Mouse (Mus musculus) heart, embryonic 15.5 days (tissue): Measurements from ENCODE around the gene Slc34a2. TPM values are rescaled to one million over a fixed set of nuclear protein-coding genes. Genes with fewer than 3 reads are reported as not detected.

Experiments used
- ATAC-seq: fragments of 200-750 bp; cut with Nextera tagmentation; replicated peaks from 2 replicates; pipeline ENCODE4 v1.8.0; 2017; ENCODE audit warnings: low read depth, moderate TSS enrichment; ENCODE audit not compliant: insufficient number of reproducible peaks, insufficient read depth, low FRiP score
- H3K27ac ChIP-seq: fragments of 300-500 bp; sonication (generic); 2 replicates; pipeline ENCODE4 v1.5.1; 2015; ENCODE audit warnings: mild to moderate bottlenecking, inconsistent platforms
- H3K27me3 ChIP-seq: fragments of 300-500 bp; sonication (generic); 2 replicates; pipeline ENCODE4 v1.6.1; 2015; ENCODE audit warnings: inconsistent platforms
- H3K36me3 ChIP-seq: fragments of 300-500 bp; sonication (generic); 2 replicates; pipeline ENCODE4 v1.6.1; 2015; ENCODE audit warnings: mild to moderate bottlenecking, inconsistent platforms
- H3K4me1 ChIP-seq: fragments of 300-500 bp; sonication (generic); replicated peaks from 2 replicates; pipeline ENCODE4 v1.6.1; 2015; ENCODE audit warnings: inconsistent platforms
- H3K4me2 ChIP-seq: fragments of 300-500 bp; sonication (generic); 2 replicates; pipeline ENCODE4 v1.6.1; 2015; ENCODE audit warnings: inconsistent platforms, mild to moderate bottlenecking, moderate library complexity
- H3K4me3 ChIP-seq: fragments of 300-500 bp; sonication (generic); 2 replicates; pipeline ENCODE4 v1.5.1; 2015; ENCODE audit warnings: mild to moderate bottlenecking, inconsistent platforms
- H3K9ac ChIP-seq: fragments of 300-500 bp; sonication (generic); 2 replicates; pipeline ENCODE4 v1.6.1; 2015; ENCODE audit warnings: mild to moderate bottlenecking, inconsistent platforms
- H3K9me3 ChIP-seq: fragments of 300-500 bp; sonication (generic); replicated peaks from 2 replicates; pipeline ENCODE4 v1.6.1; 2016; ENCODE audit warnings: inconsistent platforms
- WGBS: fragments of 180-500 bp; shearing (Covaris S2); methylation state at CpG from one replicate; pipeline ENCODE4 v1.1.7; 2015; ENCODE audit warnings: mixed read lengths; 5-methylcytosine and 5-hydroxymethylcytosine counted together
- polyA plus RNA-seq: library from polyadenylated mRNA; unstranded; fragments of >200 nt; fragmentation: Nextera tagmentation; extraction: Ambion mirVana; gene quantifications from 2 replicates; pipeline ENCODE4 v1.2.1, GENCODE M21; 2015

Slc34a2 gene
- polyA plus RNA-seq, 1 experiment from 2014 or later = 0.29 TPM

GRCm38 (mm10) chr5:53002599-53003203, 35.2 kb upstream of the Slc34a2 start:
- Histone ChIP-seq H3K4me2 (no peak overlapping the region), H3K27ac (no peak overlapping the region), H3K9ac (no peak overlapping the region), H3K9me3 (no peaks in the 10 kb centered on the region; the same call in 1 of the 2 replicates), H3K27me3 (no peaks in the 10 kb centered on the region), H3K4me3 (no peak overlapping the region), H3K36me3 (no peaks in the 10 kb centered on the region), H3K4me1 (no peaks in the 10 kb centered on the region)
- 74% methylated on average over 8 of the region's 8 CpGs for WGBS
- no peak for ATAC-seq

- H3K27me3 ChIP-seq = no peaks in the 10 kb centered on the region
- no peak for ATAC-seq
- H3K9me3 ChIP-seq = no peaks in the 10 kb centered on the region; the same call in 1 of the 2 replicates
- no peak overlapping the region for H3K4me3 ChIP-seq
- no peak overlapping the region for H3K4me2 ChIP-seq
- no peak overlapping the region for H3K9ac ChIP-seq
- no peaks in the 10 kb centered on the region for H3K36me3 ChIP-seq
- H3K4me1 ChIP-seq = no peaks in the 10 kb centered on the region
- 85% methylated on average over 4 of the region's 4 CpGs for WGBS
- H3K27ac ChIP-seq = no peak overlapping the region
Observed at GRCm38 (mm10) chr5:53003495-53003894, 34.4 kb upstream of the Slc34a2 start.

- 82% methylated on average over 3 of the region's 3 CpGs for WGBS
Observed at GRCm38 (mm10) chr5:53003981-53004380, 33.9 kb upstream of the Slc34a2 start.

GRCm38 (mm10) chr5:53009027-53009769, 28.7 kb upstream of the Slc34a2 start:
- H3K9me3 ChIP-seq = no peaks in the 10 kb centered on the region; the same call in 1 of the 2 replicates
- H3K4me1 ChIP-seq = no peaks in the 10 kb centered on the region
- H3K27me3 ChIP-seq = no peaks in the 10 kb centered on the region
- H3K4me2 ChIP-seq = no peak overlapping the region
- H3K9ac ChIP-seq = no peak overlapping the region
- H3K36me3 ChIP-seq = no peaks in the 10 kb centered on the region
- H3K4me3 ChIP-seq = no peak overlapping the region
- ATAC-seq = no peak
- WGBS = 54% methylated on average over 8 of the region's 8 CpGs
- H3K27ac ChIP-seq = no peak overlapping the region

More at GRCm38 (mm10) chr5:53003981-53004380, 33.9 kb upstream of the Slc34a2 start:
- no peaks in the 10 kb centered on the region; the same call in 1 of the 2 replicates for H3K9me3 ChIP-seq
- H3K27me3 ChIP-seq = no peaks in the 10 kb centered on the region
- no peak for ATAC-seq
- H3K4me1 ChIP-seq = no peaks in the 10 kb centered on the region
- no peaks in the 10 kb centered on the region for H3K36me3 ChIP-seq
- H3K4me3 ChIP-seq = no peak overlapping the region
- H3K27ac ChIP-seq = no peak overlapping the region
- no peak overlapping the region for H3K9ac ChIP-seq
- no peak overlapping the region for H3K4me2 ChIP-seq

GRCm38 (mm10) chr5:53009770-53010133, 28.1 kb upstream of the Slc34a2 start:
- H3K27ac ChIP-seq = no peak overlapping the region
- no peak overlapping the region for H3K9ac ChIP-seq
- ATAC-seq = no peak
- no peaks in the 10 kb centered on the region for H3K27me3 ChIP-seq
- H3K4me3 ChIP-seq = no peak overlapping the region
- H3K4me2 ChIP-seq = no peak overlapping the region
- WGBS = 75% methylated on average over 4 of the region's 4 CpGs
- no peaks in the 10 kb centered on the region; the same call in 1 of the 2 replicates for H3K9me3 ChIP-seq
- no peaks in the 10 kb centered on the region for H3K36me3 ChIP-seq
- H3K4me1 ChIP-seq = no peaks in the 10 kb centered on the region

GRCm38 (mm10) chr5:53011327-53011726, 26.6 kb upstream of the Slc34a2 start:
- Histone ChIP-seq H3K4me2 (no peak overlapping the region), H3K27me3 (no peaks in the 10 kb centered on the region), H3K9me3 (no peaks in the 10 kb centered on the region), H3K4me3 (no peak overlapping the region), H3K36me3 (no peaks in the 10 kb centered on the region), H3K4me1 (no peaks in the 10 kb centered on the region), H3K27ac (no peak overlapping the region), H3K9ac (no peak overlapping the region)
- no peak for ATAC-seq
- 79% methylated on average over 3 of the region's 3 CpGs for WGBS

- Histone ChIP-seq H3K4me1 (no peaks in the 10 kb centered on the region), H3K27ac (no peak overlapping the region), H3K9me3 (no peaks in the 10 kb centered on the region), H3K4me2 (no peak overlapping the region), H3K4me3 (no peak overlapping the region), H3K27me3 (no peaks in the 10 kb centered on the region), H3K36me3 (no peaks in the 10 kb centered on the region), H3K9ac (no peak overlapping the region)
- WGBS = 69% methylated on average over 5 of the region's 5 CpGs
- ATAC-seq = no peak
Observed at GRCm38 (mm10) chr5:53016606-53017005, 21.3 kb upstream of the Slc34a2 start.

GRCm38 (mm10) chr5:53018316-53018715, 19.6 kb upstream of the Slc34a2 start:
- 78% methylated on average over 4 of the region's 4 CpGs for WGBS
- Histone ChIP-seq H3K36me3 (no peaks in the 10 kb centered on the region), H3K9me3 (no peaks in the 10 kb centered on the region), H3K9ac (no peak overlapping the region), H3K27me3 (no peaks in the 10 kb centered on the region), H3K4me1 (no peaks in the 10 kb centered on the region), H3K4me2 (no peak overlapping the region), H3K4me3 (no peak overlapping the region), H3K27ac (no peak overlapping the region)
- no peak for ATAC-seq

GRCm38 (mm10) chr5:53023432-53023831, 14.4 kb upstream of the Slc34a2 start:
- Histone ChIP-seq H3K27me3 (no peaks in the 10 kb centered on the region), H3K9ac (no peak overlapping the region), H3K4me1 (no peaks in the 10 kb centered on the region), H3K27ac (no peak overlapping the region), H3K36me3 (no peaks in the 10 kb centered on the region), H3K4me2 (no peak overlapping the region), H3K4me3 (no peak overlapping the region), H3K9me3 (no peaks in the 10 kb centered on the region)
- ATAC-seq = no peak
- 84% methylated on average over 2 of the region's 2 CpGs for WGBS

GRCm38 (mm10) chr5:53023901-53024300, 14.0 kb upstream of the Slc34a2 start:
- Histone ChIP-seq H3K4me1 (no peaks in the 10 kb centered on the region), H3K27ac (no peak overlapping the region), H3K36me3 (no peaks in the 10 kb centered on the region), H3K27me3 (no peaks in the 10 kb centered on the region), H3K4me3 (no peak overlapping the region), H3K9ac (no peak overlapping the region), H3K9me3 (no peaks in the 10 kb centered on the region), H3K4me2 (no peak overlapping the region)
- no peak for ATAC-seq
- 82% methylated on average over 5 of the region's 5 CpGs for WGBS

GRCm38 (mm10) chr5:53025276-53025973, 12.5 kb upstream of the Slc34a2 start:
- no peaks in the 10 kb centered on the region for H3K4me1 ChIP-seq
- no peak overlapping the region for H3K9ac ChIP-seq
- no peak overlapping the region for H3K4me2 ChIP-seq
- no peak overlapping the region for H3K27ac ChIP-seq
- H3K4me3 ChIP-seq = no peak overlapping the region
- no peaks in the 10 kb centered on the region for H3K36me3 ChIP-seq
- no peaks in the 10 kb centered on the region for H3K9me3 ChIP-seq
- WGBS = 81% methylated on average over 8 of the region's 8 CpGs
- ATAC-seq = no peak
- H3K27me3 ChIP-seq = no peaks in the 10 kb centered on the region
